Mouse (Mus musculus) stomach, postnatal 0 days (tissue): ENCODE measurements at regions not wholly inside any gene's neighbourhood (a gene's known extent, or its start where the extent isn't known, plus 50 kb on each side); places are given as distances from the start of the nearest gene placed in this dataset.
A peak's percentile ranks its signal among the peaks of the same experiment; 100 is the strongest.

Source experiments
- ATAC-seq: fragments of 200-750 bp; cut with Nextera tagmentation; 2 replicates; pipeline ENCODE4 v1.8.0; 2017; ENCODE audit not compliant: low FRiP score, low TSS enrichment
- DNase-seq: peaks from one replicate; pipeline ENCODE4 v3.0.0-alpha.2; 2016; ENCODE audit warnings: low spot score
- H3K27ac ChIP-seq: fragments of 300-500 bp; sonication (generic); replicated peaks from 2 replicates; pipeline ENCODE4 v1.5.1; 2014; ENCODE audit warnings: mild to moderate bottlenecking, control low read depth
- H3K27me3 ChIP-seq: fragments of 300-500 bp; sonication (generic); 2 replicates; pipeline ENCODE4 v1.6.1; 2014; ENCODE audit warnings: low read length; ENCODE audit not compliant: control insufficient read depth, insufficient read depth
- H3K36me3 ChIP-seq: fragments of 300-500 bp; sonication (generic); 2 replicates; pipeline ENCODE4 v1.6.1; 2014; ENCODE audit warnings: low read length, mixed read lengths; ENCODE audit not compliant: control insufficient read depth, insufficient read depth
- H3K4me1 ChIP-seq: fragments of 300-500 bp; sonication (generic); replicated peaks from 2 replicates; pipeline ENCODE4 v1.6.1; 2014; ENCODE audit warnings: antibody characterized with exemption; ENCODE audit not compliant: control insufficient read depth, insufficient read depth
- H3K4me2 ChIP-seq: fragments of 300-500 bp; sonication (generic); replicated peaks from 2 replicates; pipeline ENCODE4 v1.6.1; 2014; ENCODE audit warnings: low read depth, mild to moderate bottlenecking, control low read depth, moderate library complexity
- H3K4me3 ChIP-seq: fragments of 300-500 bp; sonication (generic); 2 replicates; pipeline ENCODE4 v1.5.1; 2014; ENCODE audit warnings: low read depth, low read length, control low read depth
- H3K9ac ChIP-seq: fragments of 300-500 bp; sonication (generic); 2 replicates; pipeline ENCODE4 v1.6.1; 2014; ENCODE audit warnings: mild to moderate bottlenecking, low read length, control low read depth, mixed read lengths
- H3K9me3 ChIP-seq: fragments of 300-500 bp; sonication (generic); 2 replicates; pipeline ENCODE4 v1.6.1; 2016; ENCODE audit warnings: low read length; ENCODE audit not compliant: control insufficient read depth
- CTCF ChIP-seq: IDR thresholded peaks from 2 replicates; pipeline ENCODE4 v1.5.1; 2016; ENCODE audit warnings: antibody characterized with exemption, low read depth, mild to moderate bottlenecking, moderate library complexity
- EP300 ChIP-seq: optimal IDR thresholded peaks from 2 replicates; pipeline ENCODE3; 2016; ENCODE audit warnings: antibody characterized with exemption
- WGBS: fragments of 180-500 bp; shearing (Covaris S2); extraction: QIAGEN DNeasy Blood & Tissue Kit; methylation state at CpG from one replicate; pipeline ENCODE4 v1.1.7; 2014; 5-methylcytosine and 5-hydroxymethylcytosine counted together

- Histone ChIP-seq H3K27ac (no peak overlapping the region), H3K9me3 (no peaks in the 10 kb centered on the region), H3K9ac (no peak overlapping the region), H3K4me3 (no peak overlapping the region), H3K36me3 (no peaks in the 10 kb centered on the region), H3K4me1 (peaks cover 3% of the 10 kb centered on the region; the same call in 1 of the 2 replicates), H3K27me3 (no peaks in the 10 kb centered on the region), H3K4me2 (no peak overlapping the region)
- TF ChIP-seq CTCF = no peak
- TF ChIP-seq EP300 = no peak
- DNase-seq (no peak), ATAC-seq (no peak)
- 85% methylated on average over 3 of the region's 3 CpGs for WGBS
These were observed 107.2 kb upstream of the Eepd1 start for GRCm38 (mm10) chr9:25374161-25374560.

GRCm38 (mm10) chr9:25376209-25376608, 105.1 kb upstream of the Eepd1 start:
- Histone ChIP-seq H3K4me1 (peaks cover 3% of the 10 kb centered on the region; the same call in 1 of the 2 replicates), H3K4me2 (no peak overlapping the region), H3K9ac (no peak overlapping the region), H3K36me3 (no peaks in the 10 kb centered on the region), H3K4me3 (no peak overlapping the region), H3K9me3 (no peaks in the 10 kb centered on the region), H3K27me3 (no peaks in the 10 kb centered on the region), H3K27ac (no peak overlapping the region)
- 19% methylated on average over 1 of the region's 1 CpGs for WGBS
- no peak for TF ChIP-seq EP300
- TF ChIP-seq CTCF = no peak
- ATAC-seq (peak; percentile 85), DNase-seq (peak; percentile 26)

- ATAC-seq = no peak
- Histone ChIP-seq H3K9me3 (no peaks in the 10 kb centered on the region), H3K27me3 (no peaks in the 10 kb centered on the region), H3K36me3 (no peaks in the 10 kb centered on the region), H3K27ac (no peak overlapping the region), H3K4me1 (peaks cover 3% of the 10 kb centered on the region; the same call in 1 of the 2 replicates), H3K4me3 (no peak overlapping the region), H3K4me2 (no peak overlapping the region), H3K9ac (no peak overlapping the region)
- DNase-seq = no peak
- TF ChIP-seq CTCF (no peak), EP300 (no peak)
- WGBS = 41% methylated on average over 12 of the region's 12 CpGs
These were observed 103.3 kb upstream of the Eepd1 start for GRCm38 (mm10) chr9:25377771-25378747.

- Histone ChIP-seq H3K4me2 (no peak overlapping the region), H3K4me3 (no peak overlapping the region), H3K4me1 (no peaks in the 10 kb centered on the region), H3K36me3 (no peaks in the 10 kb centered on the region), H3K27ac (no peak overlapping the region), H3K9me3 (no peaks in the 10 kb centered on the region), H3K9ac (no peak overlapping the region), H3K27me3 (no peaks in the 10 kb centered on the region)
- no peak for ATAC-seq
- DNase-seq = no peak
- no peak for TF ChIP-seq CTCF
These were observed 96.0 kb upstream of the Eepd1 start for GRCm38 (mm10) chr9:25385333-25385732.

- no peaks in the 10 kb centered on the region for H3K36me3 ChIP-seq
- 68% methylated on average over 4 of the region's 4 CpGs for WGBS
- no peaks in the 10 kb centered on the region for H3K4me1 ChIP-seq
- no peak overlapping the region for H3K9ac ChIP-seq
- no peak overlapping the region for H3K27ac ChIP-seq
- no peak overlapping the region for H3K4me3 ChIP-seq
- ATAC-seq (no peak), DNase-seq (no peak)
- TF ChIP-seq CTCF = no peak
- TF ChIP-seq EP300 = no peak
- H3K4me2 ChIP-seq = no peak overlapping the region
- no peaks in the 10 kb centered on the region for H3K9me3 ChIP-seq
- no peaks in the 10 kb centered on the region for H3K27me3 ChIP-seq
These were observed 93.3 kb upstream of the Eepd1 start for GRCm38 (mm10) chr9:25387876-25388650.

GRCm38 (mm10) chr9:25389351-25389750, 92.0 kb upstream of the Eepd1 start:
- Histone ChIP-seq H3K4me2 (no peak overlapping the region), H3K27ac (no peak overlapping the region), H3K36me3 (no peaks in the 10 kb centered on the region), H3K4me1 (no peaks in the 10 kb centered on the region), H3K9me3 (no peaks in the 10 kb centered on the region), H3K4me3 (no peak overlapping the region), H3K27me3 (no peaks in the 10 kb centered on the region), H3K9ac (no peak overlapping the region)
- ATAC-seq (no peak), DNase-seq (no peak)
- 80% methylated on average over 3 of the region's 3 CpGs for WGBS
- TF ChIP-seq EP300 (no peak), CTCF (no peak)
